Mouse (Mus musculus): Measurements from ENCODE around the gene Shc3. TPM values are rescaled to one million over a fixed set of nuclear protein-coding genes. Genes with fewer than 3 reads are reported as not detected.
A peak's percentile ranks its signal among the peaks of the same experiment; 100 is the strongest.

Shc3 gene
- polyA plus RNA-seq, 1 experiment: 0.68 TPM

GRCm38 (mm10) chr13:51466117-51466841, 102.9 kb downstream of the Shc3 start:
- no peak for TF ChIP-seq CTCF (IDR thresholded peaks at IDR 0.05; ENCODE audit: borderline replicate concordance, insufficient read depth, low read length)
- no peak for TF ChIP-seq POLR2A (IDR thresholded peaks at IDR 0.05; ENCODE audit: low read depth, low read length)
- Histone ChIP-seq H3K27ac (ENCODE audit: insufficient read depth, low read length) (no peak overlapping the region), H3K4me1 (ENCODE audit: control insufficient read depth, insufficient read depth, low read length) (no peaks in the 10 kb centered on the region), H3K4me3 (ENCODE audit: insufficient read depth, low read length) (no peak overlapping the region)

GRCm38 (mm10) chr13:51464294-51464693, 104.9 kb downstream of the Shc3 start:
- Histone ChIP-seq H3K27ac (ENCODE audit: insufficient read depth, low read length) (no peak overlapping the region), H3K4me3 (ENCODE audit: insufficient read depth, low read length) (no peak overlapping the region), H3K4me1 (ENCODE audit: control insufficient read depth, insufficient read depth, low read length) (no peaks in the 10 kb centered on the region)
- TF ChIP-seq POLR2A (IDR thresholded peaks at IDR 0.05; ENCODE audit: low read depth, low read length) (no peak), CTCF (IDR thresholded peaks at IDR 0.05; ENCODE audit: borderline replicate concordance, insufficient read depth, low read length) (no peak)

- Histone ChIP-seq H3K27ac (ENCODE audit: insufficient read depth, low read length) (no peak overlapping the region), H3K4me3 (ENCODE audit: insufficient read depth, low read length) (no peak overlapping the region), H3K4me1 (ENCODE audit: control insufficient read depth, insufficient read depth, low read length) (no peaks in the 10 kb centered on the region)
- TF ChIP-seq CTCF (IDR thresholded peaks at IDR 0.05; ENCODE audit: borderline replicate concordance, insufficient read depth, low read length) (no peak), POLR2A (IDR thresholded peaks at IDR 0.05; ENCODE audit: low read depth, low read length) (no peak)
Observed at GRCm38 (mm10) chr13:51456190-51456878, 112.9 kb downstream of the Shc3 start.

GRCm38 (mm10) chr13:51446550-51446949, 122.7 kb downstream of the Shc3 start:
- no peak overlapping the region for H3K4me3 ChIP-seq (ENCODE audit: insufficient read depth, low read length)
- no peak overlapping the region for H3K27ac ChIP-seq (ENCODE audit: insufficient read depth, low read length)
- H3K4me1 ChIP-seq (ENCODE audit: control insufficient read depth, insufficient read depth, low read length): no peaks in the 10 kb centered on the region
- TF ChIP-seq POLR2A (IDR thresholded peaks at IDR 0.05; ENCODE audit: low read depth, low read length) (no peak), CTCF (IDR thresholded peaks at IDR 0.05; ENCODE audit: borderline replicate concordance, insufficient read depth, low read length) (no peak)

- TF ChIP-seq POLR2A (IDR thresholded peaks at IDR 0.05; ENCODE audit: low read depth, low read length): no peak
- no peak for TF ChIP-seq CTCF (IDR thresholded peaks at IDR 0.05; ENCODE audit: borderline replicate concordance, insufficient read depth, low read length)
- Histone ChIP-seq H3K4me1 (ENCODE audit: control insufficient read depth, insufficient read depth, low read length) (no peaks in the 10 kb centered on the region), H3K27ac (ENCODE audit: insufficient read depth, low read length) (no peak overlapping the region), H3K4me3 (ENCODE audit: insufficient read depth, low read length) (no peak overlapping the region)
Observed at GRCm38 (mm10) chr13:51442922-51443321, 126.3 kb downstream of the Shc3 start.

GRCm38 (mm10) chr13:51437105-51438085, 131.8 kb downstream of the Shc3 start:
- Histone ChIP-seq H3K27ac (ENCODE audit: insufficient read depth, low read length) (no peak overlapping the region), H3K4me3 (ENCODE audit: insufficient read depth, low read length) (no peak overlapping the region), H3K4me1 (ENCODE audit: control insufficient read depth, insufficient read depth, low read length) (no peaks in the 10 kb centered on the region)
- TF ChIP-seq POLR2A (IDR thresholded peaks at IDR 0.05; ENCODE audit: low read depth, low read length): no peak
- TF ChIP-seq CTCF (IDR thresholded peaks at IDR 0.05; ENCODE audit: borderline replicate concordance, insufficient read depth, low read length): no peak

- TF ChIP-seq CTCF (IDR thresholded peaks at IDR 0.05; ENCODE audit: borderline replicate concordance, insufficient read depth, low read length) (no peak), POLR2A (IDR thresholded peaks at IDR 0.05; ENCODE audit: low read depth, low read length) (no peak)
- Histone ChIP-seq H3K4me3 (ENCODE audit: insufficient read depth, low read length) (no peak overlapping the region), H3K4me1 (ENCODE audit: control insufficient read depth, insufficient read depth, low read length) (no peaks in the 10 kb centered on the region), H3K27ac (ENCODE audit: insufficient read depth, low read length) (no peak overlapping the region)
Observed at GRCm38 (mm10) chr13:51435146-51435545, 134.1 kb downstream of the Shc3 start.

GRCm38 (mm10) chr13:51434460-51434859, 134.8 kb downstream of the Shc3 start:
- Histone ChIP-seq H3K27ac (ENCODE audit: insufficient read depth, low read length) (no peak overlapping the region), H3K4me1 (ENCODE audit: control insufficient read depth, insufficient read depth, low read length) (no peaks in the 10 kb centered on the region), H3K4me3 (ENCODE audit: insufficient read depth, low read length) (no peak overlapping the region)
- 0 out of 2 replicates have a peak, but pooled peaks have one; percentile 4 for TF ChIP-seq CTCF (IDR thresholded peaks at IDR 0.05; ENCODE audit: borderline replicate concordance, insufficient read depth, low read length)
- TF ChIP-seq POLR2A (IDR thresholded peaks at IDR 0.05; ENCODE audit: low read depth, low read length): no peak

- TF ChIP-seq POLR2A (IDR thresholded peaks at IDR 0.05; ENCODE audit: low read depth, low read length): no peak
- no peak for TF ChIP-seq CTCF (IDR thresholded peaks at IDR 0.05; ENCODE audit: borderline replicate concordance, insufficient read depth, low read length)
- Histone ChIP-seq H3K4me3 (ENCODE audit: insufficient read depth, low read length) (no peak overlapping the region), H3K27ac (ENCODE audit: insufficient read depth, low read length) (no peak overlapping the region), H3K4me1 (ENCODE audit: control insufficient read depth, insufficient read depth, low read length) (no peaks in the 10 kb centered on the region)
Observed at GRCm38 (mm10) chr13:51433371-51433770, 135.8 kb downstream of the Shc3 start.
